Mouse (Mus musculus) myocyte (in vitro differentiated cells): ENCODE data around the gene Tnnt3.
A peak's percentile ranks its signal among the peaks of the same experiment; 100 is the strongest.

ENCODE experiments used
- CEBPB ChIP-seq: IDR thresholded peaks from 2 replicates; pipeline ENCODE4 v1.6.1; 2011; ENCODE audit warnings: mild to moderate bottlenecking, moderate library complexity; ENCODE audit not compliant: poor library complexity, insufficient read depth, severe bottlenecking
- MAX ChIP-seq: IDR thresholded peaks from one replicate; pipeline ENCODE4 v1.6.1; 2011; ENCODE audit warnings: low read depth, mild to moderate bottlenecking, control low read depth
- MYOD1 ChIP-seq, 3 experiments: IDR thresholded peaks; one replicate each; pipeline ENCODE4 v1.6.1; 2011; ENCODE audit warnings: control low read depth in 2 of 3, low read depth in 2 of 3, mild to moderate bottlenecking in 2 of 3, moderate library complexity in 1 of 3; ENCODE audit not compliant: insufficient read length in 2 of 3, control insufficient read depth in 1 of 3
- MYOG ChIP-seq, 3 experiments: IDR thresholded peaks; one replicate each; pipeline ENCODE4 v1.6.1; 2011; ENCODE audit warnings: control low read depth in 2 of 3, low read depth in 2 of 3, mild to moderate bottlenecking in 2 of 3; ENCODE audit not compliant: insufficient read length in 2 of 3, control insufficient read depth in 1 of 3, insufficient read depth in 1 of 3
- POLR2A ChIP-seq: IDR thresholded peaks from one replicate; pipeline ENCODE4 v1.6.1; 2011; ENCODE audit warnings: low read depth, mild to moderate bottlenecking, control low read depth, moderate library complexity; ENCODE audit not compliant: insufficient read length
- POLR2AphosphoS2 ChIP-seq: IDR thresholded peaks from one replicate; pipeline ENCODE4 v1.6.1; 2011; ENCODE audit warnings: low read depth, control low read depth; ENCODE audit not compliant: insufficient read length
- TCF12 ChIP-seq: IDR thresholded peaks from one replicate; pipeline ENCODE4 v1.6.1; 2011; ENCODE audit warnings: mild to moderate bottlenecking, control low read depth; ENCODE audit not compliant: poor library complexity, insufficient read depth, severe bottlenecking
- TCF3 ChIP-seq: IDR thresholded peaks from one replicate; pipeline ENCODE4 v1.6.1; 2011; ENCODE audit warnings: low read depth, control low read depth; ENCODE audit not compliant: insufficient read length
- USF1 ChIP-seq: IDR thresholded peaks from one replicate; pipeline ENCODE4 v1.6.1; 2011; ENCODE audit warnings: low read depth, mild to moderate bottlenecking, control low read depth, moderate library complexity

DNA sequence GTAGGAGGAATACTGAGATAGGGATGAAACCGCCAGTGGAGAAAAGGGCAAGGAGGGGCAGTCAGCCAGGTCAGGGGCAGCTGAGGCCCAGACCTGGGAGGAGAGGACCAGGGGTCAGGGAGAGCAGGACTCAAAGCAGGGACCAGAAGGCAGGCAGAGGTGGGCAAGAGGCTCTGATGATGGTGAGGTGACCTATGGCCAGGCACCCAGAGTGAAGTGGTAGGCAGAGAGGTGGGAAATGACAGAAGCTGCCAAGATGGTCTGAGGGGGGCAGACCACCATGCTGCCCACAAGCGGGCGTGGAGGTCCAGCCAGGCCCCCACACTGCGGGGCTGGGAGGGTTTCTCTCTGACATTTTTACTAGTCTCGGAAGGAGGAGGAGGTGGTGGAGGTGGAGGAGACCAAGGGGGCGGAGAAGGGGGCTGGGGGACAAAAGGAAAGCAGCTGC, 27.2 kb upstream of the Tnnt3 start:
- TF ChIP-seq POLR2AphosphoS2: peak; percentile 75
- TF ChIP-seq POLR2A: peak; percentile 77
- no peak for TF ChIP-seq TCF12
- no peak for TF ChIP-seq MAX
- no peak for TF ChIP-seq MYOG (IDR thresholded peaks at IDR 0.05; ENCODE audit: control insufficient read depth in 1 of 3, insufficient read depth in 1 of 3, insufficient read length in 2 of 3, low read depth in 2 of 3)
- no peak for TF ChIP-seq TCF3
- TF ChIP-seq CEBPB: no peak
- no peak for TF ChIP-seq USF1
- TF ChIP-seq MYOD1 (IDR thresholded peaks at IDR 0.05; ENCODE audit: control insufficient read depth in 1 of 3, insufficient read length in 2 of 3, low read depth in 2 of 3): peak in 1 of 3 experiments; percentile 41
